Mouse (Mus musculus) yolk sac, embryonic 10.5 days (tissue): ENCODE measurements at regions not wholly inside any gene's neighbourhood (a gene's known extent, or its start where the extent isn't known, plus 50 kb on each side); places are given as distances from the start of the nearest gene placed in this dataset.
A peak's percentile ranks its signal among the peaks of the same experiment; 100 is the strongest.
"Not testable (repeated sequence)": the region's sequence is repeated elsewhere in the genome, so short reads cannot be mapped to it uniquely, and the experiment has no call there.

Source experiments
- DNase-seq: peaks from one replicate; pipeline ENCODE4 v3.0.0-alpha.2; 2017; ENCODE audit warnings: low spot score

GRCm38 (mm10) chr10:20891426-20891825, 60.9 kb upstream of the Ahi1 start:
- DNase-seq: no peak

- DNase-seq: no peak
Observed at GRCm38 (mm10) chr10:20883618-20884017, 68.7 kb upstream of the Ahi1 start.

GRCm38 (mm10) chr10:20882599-20882998, 69.7 kb upstream of the Ahi1 start:
- no peak for DNase-seq

GRCm38 (mm10) chr10:20880251-20880650, 72.1 kb upstream of the Ahi1 start:
- DNase-seq: no peak

GRCm38 (mm10) chr10:20879482-20879881, 72.9 kb upstream of the Ahi1 start:
- DNase-seq: no peak

GRCm38 (mm10) chr10:20867076-20867475, 85.3 kb upstream of the Ahi1 start:
- no peak for DNase-seq

GRCm38 (mm10) chr10:20865031-20865430, 87.3 kb upstream of the Ahi1 start:
- DNase-seq: no peak

- DNase-seq: no peak
Observed at GRCm38 (mm10) chr10:20857413-20857812, 94.9 kb upstream of the Ahi1 start.

- peak; percentile 52 for DNase-seq
Observed at GRCm38 (mm10) chr10:20854621-20855363, 97.6 kb upstream of the Ahi1 start.

- DNase-seq: no peak
Observed at GRCm38 (mm10) chr10:20847287-20847686, 105.1 kb upstream of the Ahi1 start.

GRCm38 (mm10) chr10:20843277-20843676, 109.1 kb upstream of the Ahi1 start:
- no peak for DNase-seq

GRCm38 (mm10) chr10:20842131-20842530, 110.2 kb upstream of the Ahi1 start:
- no peak for DNase-seq

GRCm38 (mm10) chr10:20841430-20842040, 110.8 kb upstream of the Ahi1 start:
- DNase-seq: no peak

- no peak for DNase-seq
Observed at GRCm38 (mm10) chr10:20838685-20839425, 113.5 kb upstream of the Ahi1 start.

- not testable (repeated sequence) for DNase-seq
Observed at GRCm38 (mm10) chr10:20836816-20837215, 111.9 kb upstream of the Pde7b start.

GRCm38 (mm10) chr10:20834806-20835575, 110.1 kb upstream of the Pde7b start:
- DNase-seq: no peak

- DNase-seq: no peak
Observed at GRCm38 (mm10) chr10:20828304-20828703, 103.4 kb upstream of the Pde7b start.

GRCm38 (mm10) chr10:20827473-20827872, 102.6 kb upstream of the Pde7b start:
- DNase-seq: no peak

GRCm38 (mm10) chr10:20818548-20818947, 93.7 kb upstream of the Pde7b start:
- DNase-seq: no peak

GRCm38 (mm10) chr10:20799792-20800191, 74.9 kb upstream of the Pde7b start:
- no peak for DNase-seq

- DNase-seq: no peak
Observed at GRCm38 (mm10) chr10:20798400-20798799, 73.5 kb upstream of the Pde7b start.

- DNase-seq: no peak
Observed at GRCm38 (mm10) chr10:20793956-20794355, 69.1 kb upstream of the Pde7b start.
